Mouse (Mus musculus) CH12.LX (cell line): ENCODE measurements around the gene Necab3. TPM values are rescaled to one million over a fixed set of nuclear protein-coding genes. Genes with fewer than 3 reads are reported as not detected.

Experiments
- DNase-seq: peaks from one replicate; pipeline ENCODE4 v3.0.0-alpha.2; 2013; ENCODE audit errors: extremely low read depth
- H3K27ac ChIP-seq: 2 replicates; pipeline ENCODE4 v1.5.1; 2012; ENCODE audit warnings: low read depth, mild to moderate bottlenecking, control low read depth, moderate library complexity; ENCODE audit not compliant: insufficient read depth
- H3K27me3 ChIP-seq: replicated peaks from 2 replicates; pipeline ENCODE3; 2012; ENCODE audit warnings: inconsistent platforms
- H3K36me3 ChIP-seq, 2 experiments: replicated peaks in 1 of 2; 2 replicates each; pipeline versions ENCODE3 to v1.6.1; 2012; ENCODE audit warnings: inconsistent platforms in 1 of 2, low read length in 1 of 2, mild to moderate bottlenecking in 1 of 2, mixed read lengths in 1 of 2, moderate library complexity in 1 of 2; ENCODE audit not compliant: control insufficient read depth in 1 of 2, insufficient read depth in 1 of 2
- H3K4me1 ChIP-seq, 2 experiments: 2 replicates each; pipeline ENCODE4 v1.6.1; 2012; ENCODE audit warnings: inconsistent platforms in 1 of 2, moderate library complexity in 1 of 2; ENCODE audit not compliant: insufficient read depth in 2 of 2, control insufficient read depth in 1 of 2
- H3K4me2 ChIP-seq: 2 replicates; pipeline ENCODE4 v1.6.1; 2012; ENCODE audit warnings: low read depth, mild to moderate bottlenecking, control low read depth; ENCODE audit not compliant: poor library complexity, insufficient read depth, severe bottlenecking
- H3K4me3 ChIP-seq, 3 experiments: fragments of 150-350 bp in 1 of 3; sonication (generic) in 1 of 3; replicated peaks in 1 of 3; 2 replicates each; pipeline versions ENCODE3 to v1.5.1; 2011 to 2012; ENCODE audit warnings: low read depth in 2 of 3, low read length in 2 of 3, mild to moderate bottlenecking in 2 of 3, moderate library complexity in 2 of 3, control low read depth in 1 of 3, improper control_type of control experiment in 1 of 3, inconsistent platforms in 1 of 3, mixed read lengths in 1 of 3; ENCODE audit not compliant: poor library complexity in 1 of 3
- H3K79me2 ChIP-seq: replicated peaks from 2 replicates; pipeline ENCODE4 v1.6.1; 2012; ENCODE audit warnings: mild to moderate bottlenecking, moderate library complexity; ENCODE audit not compliant: control insufficient read depth, poor library complexity, insufficient read depth, severe bottlenecking; ENCODE audit errors: extremely low read depth
- H3K9ac ChIP-seq: 2 replicates; pipeline ENCODE4 v1.6.1; 2012; ENCODE audit warnings: low read depth, mild to moderate bottlenecking, control low read depth, moderate library complexity; ENCODE audit not compliant: insufficient read depth
- H3K9me3 ChIP-seq: replicated peaks from 2 replicates; pipeline ENCODE3; 2012; ENCODE audit warnings: low read length, inconsistent platforms, mixed read lengths
- CHD1 ChIP-seq: IDR thresholded peaks from 2 replicates; pipeline ENCODE4 v1.6.1; 2012; ENCODE audit warnings: low read depth, low read length, improper control_type of control experiment, inconsistent platforms
- CHD2 ChIP-seq: IDR thresholded peaks from 2 replicates; pipeline ENCODE4 v1.6.1; 2011; ENCODE audit warnings: low read length, improper control_type of control experiment
- CTCF ChIP-seq, 2 experiments: IDR thresholded peaks in 1 of 2; conservative IDR thresholded peaks in 1 of 2; 2 replicates each; pipeline ENCODE4 v1.5.1; 2011 to 2012; ENCODE audit warnings: low read depth in 2 of 2, low read length in 2 of 2, improper control_type of control experiment in 1 of 2, inconsistent platforms in 1 of 2, mild to moderate bottlenecking in 1 of 2, moderate library complexity in 1 of 2
- EP300 ChIP-seq: IDR thresholded peaks from 2 replicates; pipeline ENCODE4 v1.6.1; 2011; ENCODE audit warnings: low read length, improper control_type of control experiment
- HCFC1 ChIP-seq: IDR thresholded peaks from 2 replicates; pipeline ENCODE4 v1.6.1; 2012; ENCODE audit warnings: low read depth, mild to moderate bottlenecking, inconsistent platforms, low read length, improper control_type of control experiment
- MAFK ChIP-seq: IDR thresholded peaks from 2 replicates; pipeline ENCODE4 v1.6.1; 2011; ENCODE audit warnings: low read length, improper control_type of control experiment; ENCODE audit not compliant: insufficient replicate concordance
- MEF2A ChIP-seq: IDR thresholded peaks from 2 replicates; pipeline ENCODE4 v1.6.1; 2014; ENCODE audit warnings: low read depth, mild to moderate bottlenecking, inconsistent platforms, low read length, improper control_type of control experiment, borderline replicate concordance
- MXI1 ChIP-seq: IDR thresholded peaks from 2 replicates; pipeline ENCODE4 v1.6.1; 2011; ENCODE audit warnings: mild to moderate bottlenecking, low read depth, low read length, improper control_type of control experiment
- MYC ChIP-seq: IDR thresholded peaks from 2 replicates; pipeline ENCODE4 v1.6.1; 2011; ENCODE audit warnings: low read depth, mild to moderate bottlenecking, improper control_type of control experiment, low read length
- NELFE ChIP-seq: IDR thresholded peaks from 2 replicates; pipeline ENCODE4 v1.6.1; 2011; ENCODE audit warnings: low read depth, low read length, improper control_type of control experiment
- NRF1 ChIP-seq: IDR thresholded peaks from 2 replicates; pipeline ENCODE4 v1.6.1; 2014; ENCODE audit warnings: low read depth, mild to moderate bottlenecking, inconsistent platforms, low read length, improper control_type of control experiment, moderate library complexity
- PAX5 ChIP-seq: IDR thresholded peaks from 2 replicates; pipeline ENCODE4 v1.6.1; 2012; ENCODE audit warnings: low read length, inconsistent platforms, mixed read lengths
- POLR2A ChIP-seq: IDR thresholded peaks from 2 replicates; pipeline ENCODE4 v1.6.1; 2011; ENCODE audit warnings: low read depth, mild to moderate bottlenecking, improper control_type of control experiment, low read length
- RAD21 ChIP-seq: IDR thresholded peaks from 2 replicates; pipeline ENCODE4 v1.6.1; 2011; ENCODE audit warnings: low read depth, mild to moderate bottlenecking, low read length, improper control_type of control experiment, moderate library complexity
- SIN3A ChIP-seq: IDR thresholded peaks from 2 replicates; pipeline ENCODE4 v1.6.1; 2012; ENCODE audit warnings: low read length, improper control_type of control experiment, inconsistent platforms
- SMC3 ChIP-seq: IDR thresholded peaks from 2 replicates; pipeline ENCODE4 v1.6.1; 2011; ENCODE audit warnings: low read depth, low read length, improper control_type of control experiment
- TBP ChIP-seq: conservative IDR thresholded peaks from 2 replicates; pipeline ENCODE4 v1.6.1; 2011; ENCODE audit warnings: low read depth, low read length, improper control_type of control experiment
- TCF12 ChIP-seq: IDR thresholded peaks from 2 replicates; pipeline ENCODE4 v1.6.1; 2014; ENCODE audit warnings: low read depth, mild to moderate bottlenecking, inconsistent platforms, low read length, improper control_type of control experiment
- USF1 ChIP-seq: IDR thresholded peaks from 2 replicates; pipeline ENCODE4 v1.6.1; 2014; ENCODE audit warnings: low read depth, mild to moderate bottlenecking, inconsistent platforms, low read length, improper control_type of control experiment
- ZC3H11A ChIP-seq: IDR thresholded peaks from 2 replicates; pipeline ENCODE4 v1.6.1; 2012; ENCODE audit warnings: low read depth, mild to moderate bottlenecking, inconsistent platforms, low read length, improper control_type of control experiment
- ZKSCAN1 ChIP-seq: IDR thresholded peaks from 2 replicates; pipeline ENCODE4 v1.6.1; 2012; ENCODE audit warnings: low read depth, inconsistent platforms, low read length, improper control_type of control experiment, borderline replicate concordance
- dilution Hi-C: fragments of 300-500 bp; cut with MboI; formaldehyde crosslinking; loops from 2 replicates; pipeline ENCODE4 v1.14.3; 2020; ENCODE audit warnings: low sequenced_read_pairs; ENCODE audit not compliant: extremely low pct_unique_long_range_greater_than_20kb, extremely low pct_ligation_motif_present
- in situ Hi-C: fragments of 300-500 bp; cut with MboI; formaldehyde crosslinking; loops from 3 replicates; pipeline ENCODE4 v1.14.3; 2019; ENCODE audit warnings: low sequenced_read_pairs, low pct_ligation_motif_present, low pct_unique_long_range_greater_than_20kb, mixed read lengths
- polyA plus RNA-seq: library from polyadenylated mRNA; unstranded; fragments of >175 nt; gene quantifications from 2 replicates; pipeline ENCODE4 v1.2.1, GENCODE M21; 2012; ENCODE audit warnings: low read depth; ENCODE audit not compliant: insufficient read length
- total RNA-seq, 2 experiments: library from RNA; depleted of rRNA; stranded (reverse); fragments of 300-350 nt in 1 of 2; fragments of >200 nt in 1 of 2; gene quantifications; 2 replicates each; pipeline ENCODE4 v1.2.3; 2012 to 2014

Gene Necab3
- total and polyA plus RNA-seq, 3 experiments, result 0.87 to 2.8 (median 1.6) TPM

DNA sequence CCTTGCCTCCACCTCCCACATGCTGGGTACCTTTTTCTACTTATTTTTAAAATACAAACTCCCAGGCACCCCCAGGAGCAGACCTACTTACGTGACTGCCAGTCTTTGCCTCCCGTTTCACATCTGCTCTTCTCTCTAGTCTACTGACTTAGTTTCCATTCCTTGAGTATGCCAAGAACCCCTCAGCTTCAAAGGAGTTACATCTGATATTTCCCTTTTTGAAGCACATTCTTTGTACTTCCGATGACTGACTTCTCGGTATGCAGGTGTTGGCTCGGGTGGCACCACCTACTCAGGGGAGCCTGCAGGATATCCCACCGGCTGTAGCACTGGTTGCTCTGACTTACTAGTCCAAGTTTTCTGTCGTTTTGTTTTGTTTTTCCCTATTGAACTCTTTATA lies 45.5 kb upstream of the Necab3 start:
- Histone ChIP-seq H3K4me3 (peak overlapping the region; percentile 41 to 76 (median 54)), H3K36me3 (peaks cover 0 to 2% of the 10 kb centered on the region in 2 experiments), H3K4me1 (peaks cover 14 to 16% of the 10 kb centered on the region in 2 experiments), H3K27ac (no peak overlapping the region), H3K9me3 (no peaks in the 10 kb centered on the region), H3K4me2 (peak overlapping the region; percentile 98), H3K27me3 (peaks cover 22% of the 10 kb centered on the region), H3K9ac (peak overlapping the region; percentile 53), H3K79me2 (no peaks in the 10 kb centered on the region)
- dilution Hi-C loops (no loop called here), in situ Hi-C loops (no loop called here)
- DNase-seq, result no peak
- TF ChIP-seq USF1, result no peak
- TF ChIP-seq PAX5, result no peak
- no peak for TF ChIP-seq CHD2

DNA sequence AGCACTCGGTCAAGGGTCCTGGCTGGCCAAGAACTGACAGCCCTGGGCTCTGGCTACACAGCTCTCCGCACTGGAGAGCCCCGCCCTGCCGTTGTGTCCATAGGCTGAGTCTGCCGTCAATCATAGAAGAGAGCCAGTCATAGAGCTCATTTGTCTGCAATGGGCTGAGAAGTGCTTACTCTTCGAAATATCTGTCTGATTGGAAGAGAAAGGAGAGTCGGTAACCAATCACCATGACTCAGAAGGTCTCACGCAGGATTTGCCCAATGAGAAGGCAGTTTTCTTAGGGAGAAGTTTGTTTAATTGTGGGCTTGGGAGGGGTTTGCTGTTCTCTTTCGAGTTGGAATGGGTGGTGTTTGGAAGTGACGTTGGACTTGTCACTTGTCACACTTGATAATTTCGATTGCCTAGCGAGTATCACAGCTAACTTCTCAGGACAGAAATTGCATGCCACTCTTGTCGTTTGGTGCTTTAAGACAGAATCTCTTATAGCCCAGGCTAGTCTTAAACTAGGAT lies 45.0 kb upstream of the Necab3 start, which contains the start of gene Pxmp4:
Gene Pxmp4 (minus strand): TSS at position 71 of the 516 bp plus-strand sequence.
- peaks cover 12 to 16% of the 10 kb centered on the region in 2 experiments for H3K4me1 ChIP-seq
- H3K9me3 ChIP-seq, result no peaks in the 10 kb centered on the region
- in situ Hi-C loops (no loop called here), dilution Hi-C loops (no loop called here)
- H3K27ac ChIP-seq, result no peak within 1 kb of the TSS
- peak within 1 kb of the TSS; percentile 53 for H3K9ac ChIP-seq
- TF ChIP-seq MXI1 (peak; percentile 18; the same call in 1 of the 2 replicates), CTCF (conservative IDR thresholded peaks at IDR 0.05 in 1 of 2, IDR thresholded peaks at IDR 0.05 in 1 of 2; ENCODE audit: low read depth in 2 of 2, low read length in 2 of 2) (no peak), CHD2 (peak; percentile 93), MYC (peak; percentile 40; the same call in 1 of the 2 replicates), NRF1 (0 out of 2 replicates have a peak, but pooled peaks have one; percentile 13), PAX5 (no peak), ZC3H11A (no peak), MAFK (no peak), TCF12 (peak; percentile 51; the same call in 1 of the 2 replicates), SIN3A (peak; percentile 84), POLR2A (peak; percentile 70), MEF2A (no peak), HCFC1 (peak; percentile 15; the same call in 1 of the 2 replicates), ZKSCAN1 (no peak), RAD21 (no peak), EP300 (no peak), TBP (peak; percentile 78), SMC3 (no peak), CHD1 (no peak), NELFE (no peak)
- no peaks in the 10 kb centered on the region for H3K79me2 ChIP-seq
- H3K4me3 ChIP-seq, result peak within 1 kb of the TSS; percentile 76 to 89 (median 79)
- H3K27me3 ChIP-seq, result peaks cover 17% of the 10 kb centered on the region
- DNase-seq, result peak; percentile 99
- H3K4me2 ChIP-seq, result peak within 1 kb of the TSS; percentile 98
- H3K36me3 ChIP-seq, result peaks cover 0 to 2% of the 10 kb centered on the region in 2 experiments
